Mouse (Mus musculus) liver, postnatal 0 days (tissue): ENCODE results near the gene Wipf2.

ENCODE experiments used
- CTCF ChIP-seq: sonication (generic); IDR thresholded peaks from 2 replicates; pipeline ENCODE4 v1.5.1; 2016; ENCODE audit warnings: antibody characterized with exemption, low read depth
- EP300 ChIP-seq: IDR thresholded peaks from 2 replicates; pipeline ENCODE4 v1.6.1; 2016; ENCODE audit warnings: antibody characterized with exemption, low read depth, mild to moderate bottlenecking

- no peak for TF ChIP-seq CTCF
- peak; percentile 90 for TF ChIP-seq EP300
Measured at GRCm38 (mm10) chr11:98911498-98911897, 48.1 kb downstream of the Wipf2 start.
